Mouse (Mus musculus) adrenal gland, adult 2 months (tissue): ENCODE measurements around the gene Asic2. TPM values are rescaled to one million over a fixed set of nuclear protein-coding genes. Genes with fewer than 3 reads are reported as not detected.

Experiments
- DNase-seq: peaks from one replicate; pipeline ENCODE4 v3.0.0; 2021
- polyA plus RNA-seq: library from polyadenylated mRNA; depleted of rRNA; stranded (reverse); fragments of >200 nt; gene quantifications from 2 replicates; pipeline ENCODE4 v1.2.3, GENCODE M21; 2012; rRNA removed
- total RNA-seq, 2 experiments: library from RNA; stranded (reverse); gene quantifications; 2 replicates each; pipeline ENCODE4 v1.2.3; 2021

Gene Asic2
- total and polyA plus RNA-seq, 3 experiments = 1.9 to 2.7 (median 2.1) TPM

DNA sequence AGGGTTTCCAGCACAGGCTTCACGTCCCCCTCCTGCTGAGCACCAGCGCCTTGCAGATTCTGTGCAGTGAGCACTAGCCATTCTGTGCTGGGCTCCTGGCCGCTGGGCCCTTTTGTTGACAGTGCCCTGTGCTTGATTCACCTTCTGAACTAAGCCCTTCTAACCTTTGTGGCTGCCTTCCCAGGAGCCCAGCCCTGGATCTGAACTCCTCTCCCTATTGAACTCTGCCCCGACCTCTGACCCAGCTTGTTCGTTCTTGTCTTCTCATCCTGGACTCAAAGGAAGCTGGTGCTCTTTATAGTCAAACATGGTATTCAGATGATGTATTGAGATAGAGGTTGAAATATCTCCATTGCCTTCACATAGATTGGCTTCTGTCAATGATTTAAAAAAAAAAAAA is 1120.1 kb downstream of the Asic2 start:
- no peak for DNase-seq

DNA sequence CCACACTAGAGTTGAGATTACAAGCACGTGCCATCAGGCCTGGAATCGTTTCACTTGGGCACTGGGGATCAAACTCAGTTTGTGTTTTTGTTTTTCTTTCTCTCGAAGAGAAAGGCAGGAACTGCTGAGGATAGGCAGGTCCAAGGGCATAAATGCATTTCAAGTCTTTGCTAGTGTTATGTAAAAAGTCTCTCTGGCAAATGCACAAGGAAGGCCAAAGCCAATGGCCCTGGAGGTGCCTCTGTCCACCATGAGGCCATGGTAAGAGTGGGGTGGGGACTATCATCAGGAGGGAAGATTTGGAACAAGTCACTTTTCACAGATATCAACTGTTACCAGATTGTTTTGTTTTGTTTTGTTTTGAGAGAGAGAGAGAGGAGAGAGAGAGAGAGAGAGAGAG is 1122.1 kb downstream of the Asic2 start:
- DNase-seq = no peak

DNA sequence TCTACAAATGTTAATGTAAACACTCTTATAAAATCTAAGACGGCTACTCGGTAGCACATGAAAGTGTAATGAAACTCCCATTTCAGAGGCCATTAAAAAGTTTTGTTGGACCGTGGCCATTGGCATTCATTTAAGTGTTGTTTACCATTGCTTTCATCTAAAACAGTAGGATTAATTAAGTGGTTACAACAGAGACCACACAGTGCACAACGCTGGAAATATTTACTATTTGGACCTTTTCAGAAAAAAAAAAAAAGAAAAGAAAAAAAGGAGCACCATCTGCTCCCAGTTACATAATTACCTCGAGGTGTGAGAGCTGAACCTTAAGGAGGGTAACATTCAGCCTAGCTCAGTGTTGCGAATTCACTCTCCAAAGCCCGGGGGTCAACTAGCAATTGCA is 1122.8 kb downstream of the Asic2 start:
- no peak for DNase-seq

DNA sequence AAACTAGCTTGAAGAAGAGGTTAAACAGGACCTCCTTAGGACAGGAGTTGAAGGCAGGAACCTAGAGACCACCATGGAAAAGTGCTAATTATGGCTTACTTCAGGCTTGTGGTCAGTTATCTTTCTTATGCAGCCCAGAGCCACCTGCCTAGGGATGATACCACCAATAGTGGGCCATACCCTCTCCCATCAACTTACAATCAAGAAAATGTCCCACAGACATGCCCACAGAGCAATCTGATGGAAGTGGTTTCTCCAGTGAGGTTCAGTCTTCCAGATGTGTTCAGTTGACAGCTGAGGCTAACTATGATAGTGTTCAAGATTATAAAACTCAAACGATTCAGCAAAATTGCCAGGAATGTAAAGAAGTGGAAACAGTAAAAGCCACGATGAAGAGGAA is 1124.8 kb downstream of the Asic2 start:
- no peak for DNase-seq

DNA sequence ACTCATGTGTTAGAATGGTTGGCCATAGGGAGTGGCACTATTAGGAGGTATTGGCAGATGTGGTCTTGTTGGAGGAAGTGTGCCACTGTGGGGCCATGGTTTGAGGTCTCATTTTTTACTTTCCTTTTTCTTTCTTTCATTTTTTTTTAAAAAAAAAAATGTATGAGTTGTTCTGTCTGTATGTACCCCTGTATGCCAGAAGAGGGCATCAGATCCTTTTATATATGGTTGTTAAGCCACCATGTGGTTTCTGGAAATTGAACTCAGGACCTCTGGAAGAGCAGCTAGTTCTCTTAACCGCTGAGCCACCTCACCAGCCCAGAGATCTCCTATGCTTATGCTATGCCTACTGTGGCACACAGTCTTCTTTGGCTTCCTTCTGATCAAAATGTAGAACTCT is 1129.5 kb downstream of the Asic2 start:
- DNase-seq = no peak

DNA sequence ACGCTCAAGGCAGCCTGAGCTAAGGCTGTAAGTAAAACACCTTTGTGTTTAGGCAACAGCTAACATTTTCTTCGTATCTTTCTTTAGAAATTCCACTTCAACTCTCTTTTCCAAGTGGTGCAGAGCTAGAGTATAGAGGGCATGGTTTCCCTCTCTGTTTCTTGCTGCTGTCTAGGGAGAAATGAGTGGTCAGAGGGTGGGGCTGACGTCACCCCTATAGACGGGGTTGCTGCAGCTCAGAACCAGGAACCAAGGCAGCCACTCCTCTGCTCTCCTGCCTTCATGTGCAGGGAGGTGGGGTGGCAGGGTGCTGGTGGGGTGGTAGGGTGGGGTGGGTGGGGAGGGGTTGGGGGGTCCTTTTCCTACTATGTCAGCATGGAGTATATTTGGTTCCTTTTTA is 1132.4 kb downstream of the Asic2 start:
- DNase-seq = no peak

DNA sequence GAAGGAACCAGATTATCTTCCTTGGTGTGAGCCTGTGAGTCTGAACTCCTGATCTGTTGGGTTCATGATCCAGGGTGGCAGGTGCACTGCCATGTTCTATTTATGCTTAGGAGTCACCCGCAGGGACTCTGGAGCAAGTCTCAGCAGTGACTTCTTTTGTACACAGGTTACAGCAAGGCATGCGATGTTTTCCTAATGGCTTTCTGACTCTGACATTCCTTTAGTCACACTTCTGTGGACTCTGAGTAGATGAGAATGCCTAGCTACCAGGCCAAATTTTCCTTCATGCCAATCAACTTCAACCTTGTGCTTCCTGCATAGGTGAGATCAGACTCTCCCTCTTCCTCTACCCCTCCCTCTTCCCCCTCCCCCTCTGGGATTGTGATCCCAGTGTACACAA is 1132.9 kb downstream of the Asic2 start:
- DNase-seq = no peak

Other genes with a start within 250 kb of the Asic2 start
- gene 5530401A14Rik, start 107.8 kb downstream of the Asic2 start, total RNA-seq = under 1 TPM in 1 of 2 experiments, not detected in 1; 0.09 TPM
- not detected in 2 replicates for gene 5530401A14Rik, start 107.8 kb downstream of the Asic2 start, polyA plus RNA-seq
- gene Ccl2, start 67.1 kb upstream of the Asic2 start, total RNA-seq = 1 to 10 TPM in 1 of 2 experiments, under 1 TPM in 1; 0.98 to 2.0 TPM
- 4.1 and 5.5 TPM in 2 replicates for gene Ccl2, start 67.1 kb upstream of the Asic2 start, polyA plus RNA-seq
- not detected for gene Gm17268, start 70.1 kb upstream of the Asic2 start, total RNA-seq
- gene Gm17268, start 70.1 kb upstream of the Asic2 start, polyA plus RNA-seq = not detected in 2 replicates
- gene Ccl7, start 77.3 kb upstream of the Asic2 start, total RNA-seq = 1 to 10 TPM in 1 of 2 experiments, under 1 TPM in 1; 0.49 to 2.9 TPM
- 0.28 and 0.48 TPM in 2 replicates for gene Ccl7, start 77.3 kb upstream of the Asic2 start, polyA plus RNA-seq
- 10 to 100 TPM in 1 of 2 experiments, 1 to 10 TPM in 1; 5.2 to 13.8 TPM for gene Ccl11, start 89.4 kb upstream of the Asic2 start, total RNA-seq
- 3.3 and 3.5 TPM in 2 replicates for gene Ccl11, start 89.4 kb upstream of the Asic2 start, polyA plus RNA-seq
- gene Ccl12, start 133.4 kb upstream of the Asic2 start, total RNA-seq = not detected
- gene Ccl12, start 133.4 kb upstream of the Asic2 start, polyA plus RNA-seq = 0.26 and 0.31 TPM in 2 replicates
- under 1 TPM in 1 of 2 experiments, not detected in 1; 0.63 TPM for gene Ccl8, start 146.7 kb upstream of the Asic2 start, total RNA-seq
- gene Ccl8, start 146.7 kb upstream of the Asic2 start, polyA plus RNA-seq = 0.25 TPM in 1 of 2 replicates, not detected in the other